Comparison of ENCODE assay signal across 25 mouse cellular contexts in the genomic region with DNA sequence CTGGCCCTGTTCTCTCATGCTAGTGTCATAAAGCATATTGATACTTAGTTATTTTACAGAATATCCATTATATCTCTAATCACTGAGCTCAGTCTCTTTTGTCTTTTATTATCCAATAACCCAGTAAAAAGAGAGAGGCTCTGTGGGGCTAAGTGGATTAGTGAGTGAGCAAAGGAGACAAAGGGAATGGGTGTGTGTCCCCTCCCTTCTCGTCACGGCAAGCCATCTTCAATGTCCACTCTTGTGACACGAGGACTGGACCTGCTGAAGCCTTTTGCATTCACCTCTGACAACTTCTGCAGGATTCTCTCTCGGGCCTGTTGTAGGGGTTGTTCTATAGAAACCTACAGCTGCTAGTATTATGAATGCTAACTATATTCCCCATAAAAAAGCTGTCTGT.
DNase-seq lines count a peak whose midpoint lies in the region; ATAC-seq lines count a peak whose summit lies in the region.
"Had no signal": no experiment of that assay in that cellular context is flagged by ENCODE, and none has a peak within 500 bp of the region (broad histone marks: within the 10 kb centered on the region; RNA-seq: fewer than 3 reads in every experiment).

No protein-coding gene starts in this region.

- no peak overlapping the region for H3K27ac ChIP-seq in midbrain, embryonic 11.5 days (ENCODE audit: low read depth, low read length)
- no peak overlapping the region for H3K27ac ChIP-seq in midbrain, embryonic 14.5 days (replicated peaks; ENCODE audit: low read depth, low read length)
- H3K27ac ChIP-seq: embryonic facial prominence, embryonic 10.5 days; embryonic facial prominence, embryonic 12.5 days; forebrain, embryonic 13.5 days; forebrain, embryonic 15.5 days had no signal

- no peak overlapping the region for H3K4me2 ChIP-seq in midbrain, embryonic 11.5 days
- H3K4me2 ChIP-seq in midbrain, embryonic 14.5 days (ENCODE audit: low read length): no peak overlapping the region
- H3K4me2 ChIP-seq: embryonic facial prominence, embryonic 12.5 days; forebrain, embryonic 13.5 days; forebrain, embryonic 15.5 days had no signal

- H3K4me1 ChIP-seq in midbrain, embryonic 11.5 days (ENCODE audit: control insufficient read depth, insufficient read depth, low read length): peaks cover 4% of the 10 kb centered on the region; the same call in 1 of the 2 replicates
- no peaks in the 10 kb centered on the region for H3K4me1 ChIP-seq in midbrain, embryonic 14.5 days (ENCODE audit: control insufficient read depth, insufficient read depth, low read length)
- H3K4me1 ChIP-seq: embryonic facial prominence, embryonic 10.5 days; embryonic facial prominence, embryonic 12.5 days; forebrain, embryonic 13.5 days; forebrain, embryonic 15.5 days had no signal

- peak; percentile 8 for DNase-seq in embryo, embryonic 10 days (ENCODE audit: low spot score)
- DNase-seq in embryo, embryonic 10.5 days (ENCODE audit: low spot score): no peak
- DNase-seq in midbrain, embryonic 11.5 days (ENCODE audit: low spot score, missing footprints): no peak
- DNase-seq in midbrain, embryonic 14.5 days: no peak
- DNase-seq in retina, postnatal 1 day: peak; percentile 30
- DNase-seq in retina, embryonic 14.5 days (ENCODE audit: low spot score): no peak
- DNase-seq: adrenal gland, adult 8-10 months; adrenal gland, postnatal 14 days; adrenal gland, postnatal 36 days; B cell, adult 2 months; cerebellum, adult 11-12 months; cerebellum, adult 2 months; cerebellum, adult 9-10 months; cerebellum, postnatal 10 days; cerebellum, postnatal 25 days; forebrain, postnatal 0 days had no signal

- 22% methylated on average over 4 of the region's 4 CpGs for whole genome bisulfite sequencing in midbrain, embryonic 11.5 days
- 16% methylated on average over 4 of the region's 4 CpGs for WGBS in midbrain, embryonic 14.5 days

- H3K36me3 ChIP-seq in midbrain, embryonic 11.5 days (ENCODE audit: control insufficient read depth, insufficient read depth, low read length): no peaks in the 10 kb centered on the region
- H3K36me3 ChIP-seq in midbrain, embryonic 14.5 days (ENCODE audit: control insufficient read depth, insufficient read depth, low read length): no peaks in the 10 kb centered on the region
- H3K36me3 ChIP-seq: embryonic facial prominence, embryonic 10.5 days; embryonic facial prominence, embryonic 12.5 days; forebrain, embryonic 15.5 days; G1E had no signal

- H3K4me3 ChIP-seq in midbrain, embryonic 11.5 days (ENCODE audit: low read depth, low read length): no peak overlapping the region
- H3K4me3 ChIP-seq in midbrain, embryonic 14.5 days (replicated peaks; ENCODE audit: low read depth, low read length): no peak overlapping the region
- H3K4me3 ChIP-seq: embryonic facial prominence, embryonic 10.5 days; embryonic facial prominence, embryonic 12.5 days; forebrain, embryonic 13.5 days; forebrain, embryonic 15.5 days had no signal

- no peaks in the 10 kb centered on the region for H3K9me3 ChIP-seq in midbrain, embryonic 11.5 days (ENCODE audit: control insufficient read depth, low read length)
- no peaks in the 10 kb centered on the region for H3K9me3 ChIP-seq in midbrain, embryonic 14.5 days (ENCODE audit: control insufficient read depth, low read length)
- H3K9me3 ChIP-seq: embryonic facial prominence, embryonic 10.5 days; embryonic facial prominence, embryonic 12.5 days; forebrain, embryonic 13.5 days; forebrain, embryonic 15.5 days had no signal

- H3K9ac ChIP-seq in midbrain, embryonic 11.5 days (ENCODE audit: low read length): no peak overlapping the region
- H3K9ac ChIP-seq in midbrain, embryonic 14.5 days (replicated peaks; ENCODE audit: low read length): no peak overlapping the region
- H3K9ac ChIP-seq: embryonic facial prominence, embryonic 12.5 days; forebrain, embryonic 13.5 days; forebrain, embryonic 15.5 days; forebrain, postnatal 0 days had no signal

- no peaks in the 10 kb centered on the region for H3K27me3 ChIP-seq in midbrain, embryonic 11.5 days (ENCODE audit: control insufficient read depth, insufficient read depth, low read length)
- H3K27me3 ChIP-seq in midbrain, embryonic 14.5 days (ENCODE audit: control insufficient read depth, insufficient read depth, low read length): no peaks in the 10 kb centered on the region
- H3K27me3 ChIP-seq: CH12.LX; embryonic facial prominence, embryonic 12.5 days; forebrain, embryonic 13.5 days; forebrain, embryonic 15.5 days; Patski had no signal

- peak; percentile 78 for ATAC-seq in midbrain, embryonic 11.5 days (ENCODE audit: low FRiP score)
- no peak for ATAC-seq in midbrain, embryonic 14.5 days (ENCODE audit: low FRiP score, low TSS enrichment)
- ATAC-seq: activated CD4-positive, CD25-positive, alpha-beta regulatory T cell, adult 4 months; CD4-positive, CD25-positive, alpha-beta regulatory T cell, adult 4 months; forebrain, embryonic 13.5 days; forebrain, embryonic 15.5 days; forebrain, postnatal 0 days; Patski had no signal

Comparison
In these comparisons a context has a peak if more than half of its experiments do, and no peak if none do; other contexts are left out.
1. DNase-seq: peak in embryo, embryonic 10 days (single experiment) and retina, postnatal 1 day (single experiment); none in embryo, embryonic 10.5 days (single experiment), midbrain, embryonic 11.5 days (single experiment), midbrain, embryonic 14.5 days (single experiment) and retina, embryonic 14.5 days (single experiment).